Mouse (Mus musculus): ENCODE data around the gene Srebf1.

The Srebf1 gene

DNA sequence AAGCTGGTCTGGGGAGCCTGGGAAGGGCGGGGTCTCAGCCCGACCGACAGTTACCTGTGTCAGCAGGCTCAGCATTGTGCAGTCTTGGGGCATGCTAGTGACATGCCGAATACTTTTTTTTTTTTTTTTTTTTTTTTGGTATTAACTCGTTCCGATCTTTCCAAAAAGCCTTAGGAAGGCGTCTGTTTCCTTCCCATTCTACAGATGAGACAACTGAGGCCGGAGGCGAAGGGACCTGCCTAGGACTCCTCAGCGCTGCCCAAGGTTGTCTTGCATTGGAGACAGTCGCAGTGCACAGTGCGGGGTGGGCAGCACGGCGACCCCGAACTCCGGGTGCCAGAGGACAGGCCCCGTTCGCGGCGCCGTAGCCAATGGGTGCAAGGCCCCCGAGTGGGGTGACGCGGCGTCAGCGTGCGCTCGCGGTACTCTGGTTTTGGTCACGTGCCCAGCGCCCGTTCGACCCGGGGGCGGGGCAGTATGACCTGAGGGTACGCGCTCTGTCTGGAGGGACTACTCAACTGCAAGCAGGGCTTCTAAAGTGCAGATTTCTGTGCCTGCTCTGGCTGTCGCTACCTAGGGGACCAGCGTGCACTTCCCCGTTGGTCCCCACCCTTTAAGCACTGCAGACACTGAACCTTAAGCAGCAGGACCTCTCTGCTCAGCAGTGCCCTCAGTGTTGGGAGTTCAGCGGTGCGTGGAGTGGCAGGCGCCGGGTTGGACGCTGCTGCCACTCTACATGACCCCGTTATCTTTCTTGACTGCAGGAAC is at the start of gene Srebf1:
TSS of gene Srebf1 (minus strand) at position 113 of the 768 bp plus-strand sequence.
- in situ Hi-C loops (cut with MboI; ENCODE audit: low pct_unique_long_range_greater_than_20kb in 1 of 2, low sequenced_read_pairs in 2 of 2, unreplicated experiment in 1 of 2) = no loop called here

DNA sequence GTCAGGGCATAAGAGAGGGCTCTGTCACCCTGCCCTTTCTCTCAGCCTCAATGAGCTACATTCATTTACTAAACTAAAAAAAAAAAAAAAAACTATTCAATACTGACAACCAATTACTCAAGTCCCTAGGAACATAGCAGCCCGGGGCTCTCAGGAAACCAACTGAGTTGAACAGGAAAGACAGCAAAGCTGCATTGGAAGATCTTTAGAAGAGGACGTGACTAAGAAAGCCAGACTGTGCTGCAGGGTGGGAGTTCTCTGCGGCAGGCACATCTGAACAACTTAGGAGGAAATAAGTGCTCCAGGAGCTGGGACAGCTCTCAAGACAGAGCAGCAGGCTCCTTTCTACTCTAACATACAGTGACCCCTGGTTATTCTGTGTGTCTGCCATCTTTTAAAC is 46.2 kb upstream of the Srebf1 start:
- in situ Hi-C loops (cut with MboI; ENCODE audit: low pct_unique_long_range_greater_than_20kb in 1 of 2, low sequenced_read_pairs in 2 of 2, unreplicated experiment in 1 of 2) = no loop called here

- in situ Hi-C loops (cut with MboI; ENCODE audit: low pct_unique_long_range_greater_than_20kb in 1 of 2, low sequenced_read_pairs in 2 of 2, unreplicated experiment in 1 of 2) = no loop called here
Observed at GRCm38 (mm10) chr11:60265271-60265985, 43.0 kb upstream of the Srebf1 start.

GRCm38 (mm10) chr11:60264651-60265050 is 42.3 kb upstream of the Srebf1 start:
- in situ Hi-C loops (cut with MboI; ENCODE audit: low pct_unique_long_range_greater_than_20kb in 1 of 2, low sequenced_read_pairs in 2 of 2, unreplicated experiment in 1 of 2) = no loop called here

GRCm38 (mm10) chr11:60262396-60262795 is 40.0 kb upstream of the Srebf1 start:
- in situ Hi-C loops (cut with MboI; ENCODE audit: low pct_unique_long_range_greater_than_20kb in 1 of 2, low sequenced_read_pairs in 2 of 2, unreplicated experiment in 1 of 2) = no loop called here

GRCm38 (mm10) chr11:60260743-60261142 is 38.4 kb upstream of the Srebf1 start:
- in situ Hi-C loops (cut with MboI; ENCODE audit: low pct_unique_long_range_greater_than_20kb in 1 of 2, low sequenced_read_pairs in 2 of 2, unreplicated experiment in 1 of 2) = no loop called here

DNA sequence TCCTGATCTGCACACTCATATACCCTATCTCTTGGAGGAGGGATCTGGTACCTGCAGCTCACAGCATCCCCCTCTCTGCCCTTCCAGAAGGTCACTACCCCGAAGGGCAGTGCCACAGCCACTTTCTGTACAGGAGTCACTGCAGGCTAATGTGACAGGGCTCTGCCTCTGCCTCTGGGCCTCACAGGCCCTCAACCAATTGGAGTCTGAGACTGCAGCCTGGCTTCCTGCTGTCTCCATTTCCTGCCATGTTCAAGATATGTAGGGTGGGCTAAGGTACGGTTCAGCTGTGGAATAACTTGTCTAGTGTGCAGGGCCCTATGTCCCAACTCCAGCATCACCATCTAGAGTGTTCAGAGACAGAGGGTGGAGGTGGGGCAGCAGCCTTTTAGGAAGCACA is 35.3 kb upstream of the Srebf1 start:
- in situ Hi-C loops (cut with MboI; ENCODE audit: low pct_unique_long_range_greater_than_20kb in 1 of 2, low sequenced_read_pairs in 2 of 2, unreplicated experiment in 1 of 2) = no loop called here

GRCm38 (mm10) chr11:60256713-60257112 is 34.3 kb upstream of the Srebf1 start:
- in situ Hi-C loops (cut with MboI; ENCODE audit: low pct_unique_long_range_greater_than_20kb in 1 of 2, low sequenced_read_pairs in 2 of 2, unreplicated experiment in 1 of 2) = no loop called here

- in situ Hi-C loops (cut with MboI; ENCODE audit: low pct_unique_long_range_greater_than_20kb in 1 of 2, low sequenced_read_pairs in 2 of 2, unreplicated experiment in 1 of 2) = no loop called here
Observed at GRCm38 (mm10) chr11:60256176-60256681, 33.8 kb upstream of the Srebf1 start.

DNA sequence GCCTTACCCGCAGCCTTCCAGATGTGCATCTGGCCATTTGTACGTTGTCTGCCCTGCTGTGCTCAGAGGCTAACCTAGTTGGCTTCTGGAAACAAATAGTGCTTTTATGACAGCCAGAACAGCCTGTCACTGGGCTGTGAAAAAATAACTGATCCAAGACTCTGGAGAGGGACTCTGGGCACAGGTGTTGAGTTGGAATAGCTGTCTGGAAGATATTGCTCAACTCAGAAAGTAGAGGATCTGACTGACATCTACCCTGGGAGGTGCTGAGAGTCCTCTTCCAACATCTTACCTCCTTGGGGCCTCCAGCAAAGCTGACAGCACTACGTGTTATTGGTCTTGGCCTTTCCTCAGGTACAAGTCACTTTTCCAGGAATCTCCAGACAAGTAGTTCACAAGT is 33.3 kb upstream of the Srebf1 start:
- in situ Hi-C loops (cut with MboI; ENCODE audit: low pct_unique_long_range_greater_than_20kb in 1 of 2, low sequenced_read_pairs in 2 of 2, unreplicated experiment in 1 of 2) = no loop called here

- in situ Hi-C loops (cut with MboI; ENCODE audit: low pct_unique_long_range_greater_than_20kb in 1 of 2, low sequenced_read_pairs in 2 of 2, unreplicated experiment in 1 of 2) = no loop called here
Observed at GRCm38 (mm10) chr11:60255181-60255580, 32.8 kb upstream of the Srebf1 start.

DNA sequence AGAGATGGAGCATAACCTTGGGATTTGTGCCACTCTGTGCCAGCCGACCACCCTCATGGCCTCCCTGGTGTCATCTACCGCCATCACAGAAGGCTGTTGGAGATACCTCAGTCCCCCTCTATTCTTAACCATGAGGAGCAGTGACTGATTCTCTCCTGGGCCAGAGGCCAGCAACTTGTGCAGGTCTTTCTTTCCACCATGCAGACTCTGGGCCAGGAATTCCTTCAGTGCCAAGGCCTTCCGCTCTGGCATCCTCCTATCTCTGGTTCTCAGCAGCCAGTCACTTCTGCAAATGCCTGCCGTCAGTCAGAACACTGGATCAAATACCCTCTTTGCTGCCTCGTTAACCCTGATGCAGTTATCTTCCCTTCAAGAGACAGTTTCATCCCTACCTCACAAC is 31.9 kb upstream of the Srebf1 start:
- in situ Hi-C loops (cut with MboI; ENCODE audit: low pct_unique_long_range_greater_than_20kb in 1 of 2, low sequenced_read_pairs in 2 of 2, unreplicated experiment in 1 of 2) = loop anchor here in 1 of 2 experiments (5.0 kb wide), 1 partner anchor 57 kb away; no protein-coding TSS in a partner anchor

DNA sequence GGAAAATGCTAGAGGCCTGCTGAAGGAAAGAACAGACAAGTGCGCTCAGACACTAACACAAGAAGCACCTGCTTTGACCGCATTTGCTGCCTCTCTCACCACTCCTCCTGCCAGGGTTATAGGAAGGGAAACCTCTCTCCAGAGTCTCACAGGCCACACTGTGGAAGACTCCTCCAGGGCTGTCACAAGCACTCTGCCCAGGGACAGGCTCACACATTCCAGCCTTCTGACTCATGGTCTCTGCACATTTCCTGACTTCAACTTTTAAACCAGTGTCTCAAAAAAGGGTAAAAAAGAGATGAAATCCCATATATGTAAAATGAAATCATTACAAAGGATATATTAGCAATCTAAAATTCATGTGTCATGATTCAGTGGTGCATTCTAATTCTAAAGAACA is 31.2 kb upstream of the Srebf1 start:
- in situ Hi-C loops (cut with MboI; ENCODE audit: low pct_unique_long_range_greater_than_20kb in 1 of 2, low sequenced_read_pairs in 2 of 2, unreplicated experiment in 1 of 2) = loop anchor here in 1 of 2 experiments (5.0 kb wide), 1 partner anchor 56 kb away; no protein-coding TSS in a partner anchor

GRCm38 (mm10) chr11:60250971-60251643 is 28.7 kb upstream of the Srebf1 start:
- in situ Hi-C loops (cut with MboI; ENCODE audit: low pct_unique_long_range_greater_than_20kb in 1 of 2, low sequenced_read_pairs in 2 of 2, unreplicated experiment in 1 of 2) = loop anchor here in 1 of 2 experiments (5.0 kb wide), 1 partner anchor 54 kb away; no protein-coding TSS in a partner anchor

DNA sequence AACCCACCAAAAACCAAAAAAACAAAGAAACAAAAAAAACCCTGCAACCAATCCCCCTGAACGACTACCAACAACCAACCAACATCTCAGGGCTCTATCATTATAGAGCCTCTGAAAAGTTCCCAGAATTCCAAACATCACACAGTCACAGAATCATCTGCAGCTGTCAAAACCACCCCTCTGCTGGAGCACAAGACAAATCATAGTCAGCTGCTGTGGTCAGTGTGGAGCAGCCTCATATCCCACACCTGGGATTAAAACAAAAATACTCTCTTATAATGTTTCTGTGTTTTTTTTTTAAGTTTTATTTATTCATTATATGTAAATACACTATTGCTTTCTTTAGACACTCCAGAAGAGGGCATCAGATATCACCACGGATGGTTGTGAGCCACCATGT is 27.5 kb upstream of the Srebf1 start:
- in situ Hi-C loops (cut with MboI; ENCODE audit: low pct_unique_long_range_greater_than_20kb in 1 of 2, low sequenced_read_pairs in 2 of 2, unreplicated experiment in 1 of 2) = loop anchor here in 1 of 2 experiments (5.0 kb wide), 1 partner anchor 53 kb away; no protein-coding TSS in a partner anchor

DNA sequence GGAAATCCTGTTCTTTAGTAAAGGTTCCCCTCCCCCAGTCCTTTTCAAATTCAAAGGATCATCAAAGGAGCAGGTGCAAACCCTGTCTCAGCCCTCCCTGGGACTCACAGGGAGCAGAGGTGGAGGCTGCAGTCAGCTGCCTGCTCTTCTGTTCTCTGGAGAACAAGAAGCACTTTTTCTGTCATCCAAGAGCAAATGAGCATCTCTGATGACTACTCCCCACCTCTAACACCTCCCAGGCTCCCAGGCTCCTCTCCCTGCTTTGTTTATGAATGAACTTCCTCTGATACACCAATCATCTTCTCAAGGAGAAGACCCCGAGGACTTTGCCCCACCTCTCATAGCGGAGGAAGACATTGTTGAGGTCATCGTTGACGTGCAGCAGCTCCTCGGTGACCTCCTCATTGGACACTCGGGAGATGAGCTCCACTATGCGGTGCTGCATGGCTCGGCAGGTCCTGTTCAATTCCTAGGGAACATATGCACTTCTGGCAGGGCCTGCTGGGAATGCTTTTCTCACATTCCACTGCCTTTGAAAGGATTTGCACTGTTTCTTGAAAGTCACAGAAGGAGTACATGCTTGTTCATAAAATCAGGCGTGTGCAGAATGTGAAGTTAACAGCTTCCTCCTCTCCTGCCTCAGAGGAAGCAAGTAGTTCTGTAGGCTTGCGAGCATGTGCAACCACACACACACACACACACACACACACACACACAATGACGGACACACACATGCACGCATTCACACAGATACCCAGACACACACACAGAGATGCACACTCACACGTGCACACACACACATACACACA is 26.4 kb upstream of the Srebf1 start:
- in situ Hi-C loops (cut with MboI; ENCODE audit: low pct_unique_long_range_greater_than_20kb in 1 of 2, low sequenced_read_pairs in 2 of 2, unreplicated experiment in 1 of 2) = no loop called here

- in situ Hi-C loops (cut with MboI; ENCODE audit: low pct_unique_long_range_greater_than_20kb in 1 of 2, low sequenced_read_pairs in 2 of 2, unreplicated experiment in 1 of 2) = no loop called here
Observed at GRCm38 (mm10) chr11:60247753-60248550, 25.6 kb upstream of the Srebf1 start.

Measured in mouse embryonic stem cell (cell line).